ENCODE assay signal across 8 mouse cellular contexts in the genomic region with DNA sequence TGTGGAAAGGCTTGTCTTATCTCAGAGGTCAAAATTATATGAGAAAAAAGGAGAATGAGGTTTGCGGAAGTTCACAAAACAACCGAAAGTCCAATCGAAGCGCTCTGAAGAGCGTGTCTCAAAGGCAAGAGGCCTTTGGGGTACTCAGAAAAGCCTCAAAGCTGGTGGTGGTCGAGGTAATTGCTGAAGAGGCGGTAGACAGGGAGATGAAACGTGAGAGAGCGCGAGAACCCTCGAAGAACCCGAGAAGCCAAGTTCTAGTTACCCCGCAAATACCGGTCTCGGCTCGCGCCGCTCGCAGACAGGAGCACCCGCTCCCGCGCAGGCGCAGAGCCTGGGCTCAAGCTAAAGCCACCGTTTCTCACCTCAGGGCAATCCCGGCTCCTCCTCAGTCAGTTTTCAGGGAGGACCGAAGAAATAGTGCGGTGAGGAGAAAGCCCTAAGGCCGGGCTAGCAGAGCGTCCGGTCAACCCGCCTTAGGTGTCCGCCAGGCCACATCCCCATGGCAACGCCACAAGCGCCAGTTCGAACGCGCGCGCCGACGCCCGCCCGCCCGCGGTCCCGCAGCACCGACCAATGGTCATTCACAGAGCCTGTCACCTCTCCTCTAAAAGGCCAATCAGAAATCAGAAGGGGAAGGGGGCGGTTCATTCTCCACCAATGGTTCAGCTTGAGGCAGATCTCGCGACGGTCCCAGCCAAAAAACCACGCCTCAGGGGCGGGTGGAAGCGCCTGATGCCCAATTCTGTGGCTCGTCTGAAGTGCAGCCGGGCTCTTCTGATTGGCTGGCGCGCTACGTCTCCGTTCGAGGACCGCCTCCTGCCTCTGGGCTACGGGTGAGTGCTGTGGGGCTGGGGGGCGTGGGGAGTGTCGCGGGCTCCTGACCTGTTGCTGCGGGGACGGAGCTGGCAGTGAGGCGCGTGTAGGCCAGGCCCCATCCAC. TPM values are rescaled to one million over a fixed set of nuclear protein-coding genes. Genes with fewer than 3 reads are reported as not detected.
DNase-seq lines count a peak whose midpoint lies in the region; ATAC-seq and TF ChIP-seq lines count a peak whose summit lies in the region.

A gene (minus strand): TSS at position 543 of the 942 bp plus-strand sequence.
A gene (plus strand): TSS at position 807 of the 942 bp plus-strand sequence.

- H3K36me3 ChIP-seq in forebrain, embryonic 10.5 days (replicated peaks): peaks cover 38% of the 10 kb centered on the region
- H3K36me3 ChIP-seq in heart, embryonic 15.5 days: no peaks in the 10 kb centered on the region
- H3K36me3 ChIP-seq in liver, embryonic 14.5 days (replicated peaks; ENCODE audit: control insufficient read depth, insufficient read depth, low read depth): no peaks in the 10 kb centered on the region
- no peaks in the 10 kb centered on the region; the same call in 1 of the 2 replicates for H3K36me3 ChIP-seq in neural tube, embryonic 11.5 days (ENCODE audit: control insufficient read depth, insufficient read depth, low read length)
- H3K36me3 ChIP-seq in stomach, postnatal 0 days (ENCODE audit: control insufficient read depth, insufficient read depth, low read length): no peaks in the 10 kb centered on the region

- under 1% methylated on average over 70 of the region's 70 CpGs for WGBS in forebrain, embryonic 10.5 days
- WGBS in heart, embryonic 15.5 days: under 1% methylated on average over 70 of the region's 70 CpGs
- WGBS in liver, embryonic 14.5 days (ENCODE audit: insufficient replicate concordance): under 1% methylated on average over 70 of the region's 70 CpGs
- WGBS in neural tube, embryonic 11.5 days: under 1% methylated on average over 70 of the region's 70 CpGs
- whole genome bisulfite sequencing in stomach, postnatal 0 days: under 1% methylated on average over 70 of the region's 70 CpGs

- H3K4me2 ChIP-seq in heart, embryonic 15.5 days: peak within 1 kb of the TSS; percentile 73
- peak within 1 kb of the TSS; percentile 86 for H3K4me2 ChIP-seq in liver, embryonic 14.5 days (ENCODE audit: low read depth)
- peak within 1 kb of the TSS; percentile 54 for H3K4me2 ChIP-seq in neural tube, embryonic 11.5 days (ENCODE audit: low read depth)
- H3K4me2 ChIP-seq in stomach, postnatal 0 days (replicated peaks; ENCODE audit: low read depth): peak within 1 kb of the TSS; percentile 64

- peak; percentile 95 to 97 for DNase-seq in CD8-positive naive resting alpha-beta T cell, adult 2 months (ENCODE audit: low read depth in 2 of 2, low spot score in 2 of 2)
- peak; percentile 99 for DNase-seq in c-Kit-positive CD71-negative TER-119-negative erythroid progenitor cells, embryonic 14.5 days (ENCODE audit: low read depth)
- peak; percentile 99 for DNase-seq in forebrain, embryonic 10.5 days (ENCODE audit: extremely low spot score, low spot score)
- DNase-seq in kidney, postnatal 25 days: peak; percentile 98 to 99
- DNase-seq in liver, embryonic 14.5 days (ENCODE audit: low read depth in 3 of 3, low spot score in 3 of 3): peak; percentile 100
- peak; percentile 99 for DNase-seq in neural tube, embryonic 11.5 days (ENCODE audit: low spot score)
- DNase-seq in stomach, postnatal 0 days (ENCODE audit: low spot score): peak; percentile 99

- H3K9ac ChIP-seq in heart, embryonic 15.5 days: peak within 1 kb of the TSS; percentile 66
- H3K9ac ChIP-seq in liver, embryonic 14.5 days (replicated peaks): peak within 1 kb of the TSS; percentile 79
- peak within 1 kb of the TSS; percentile 67 for H3K9ac ChIP-seq in neural tube, embryonic 11.5 days (ENCODE audit: low read length)
- H3K9ac ChIP-seq in stomach, postnatal 0 days (ENCODE audit: low read length): peak within 1 kb of the TSS; percentile 65

- H3K27me3 ChIP-seq in forebrain, embryonic 10.5 days (ENCODE audit: poor library complexity, severe bottlenecking): no peaks in the 10 kb centered on the region
- H3K27me3 ChIP-seq in heart, embryonic 15.5 days: no peaks in the 10 kb centered on the region
- no peaks in the 10 kb centered on the region for H3K27me3 ChIP-seq in liver, embryonic 14.5 days (ENCODE audit: control insufficient read depth, insufficient read depth, low read length)
- H3K27me3 ChIP-seq in neural tube, embryonic 11.5 days (ENCODE audit: control insufficient read depth, insufficient read depth, low read length): no peaks in the 10 kb centered on the region
- no peaks in the 10 kb centered on the region for H3K27me3 ChIP-seq in stomach, postnatal 0 days (ENCODE audit: control insufficient read depth, insufficient read depth, low read length)

- no peak for TF ChIP-seq CTCF in liver, embryonic 14.5 days (IDR thresholded peaks at IDR 0.05; ENCODE audit: low read depth)
- TF ChIP-seq CTCF in stomach, postnatal 0 days (IDR thresholded peaks at IDR 0.05; ENCODE audit: low read depth): 0 out of 2 replicates have a peak, but pooled peaks have one; percentile 13

- ATAC-seq in heart, embryonic 15.5 days (replicated peaks; ENCODE audit: insufficient number of reproducible peaks, insufficient read depth, low FRiP score, low read depth): peak; percentile 98
- peak; percentile 98 for ATAC-seq in liver, embryonic 14.5 days (ENCODE audit: insufficient read depth)
- ATAC-seq in neural tube, embryonic 11.5 days (ENCODE audit: insufficient read depth, low FRiP score, low TSS enrichment): peak; percentile 99
- ATAC-seq in stomach, postnatal 0 days (ENCODE audit: low FRiP score, low TSS enrichment): peak; percentile 99

- peak within 1 kb of the TSS; percentile 95 for H3K27ac ChIP-seq in forebrain, embryonic 10.5 days
- H3K27ac ChIP-seq in heart, embryonic 15.5 days: peak within 1 kb of the TSS; percentile 37
- peak within 1 kb of the TSS; percentile 78 for H3K27ac ChIP-seq in liver, embryonic 14.5 days
- H3K27ac ChIP-seq in neural tube, embryonic 11.5 days (ENCODE audit: low read depth, low read length): no peak within 1 kb of the TSS
- no peak within 1 kb of the TSS for H3K27ac ChIP-seq in stomach, postnatal 0 days (replicated peaks)

- H3K4me3 ChIP-seq in forebrain, embryonic 10.5 days: peak within 1 kb of the TSS; percentile 82
- peak within 1 kb of the TSS; percentile 62 for H3K4me3 ChIP-seq in heart, embryonic 15.5 days
- H3K4me3 ChIP-seq in liver, embryonic 14.5 days (ENCODE audit: insufficient read depth in 1 of 2, low read depth in 2 of 2, low read length in 2 of 2): peak within 1 kb of the TSS; percentile 90 to 95
- H3K4me3 ChIP-seq in neural tube, embryonic 11.5 days (ENCODE audit: low read depth, low read length): peak within 1 kb of the TSS; percentile 62
- H3K4me3 ChIP-seq in stomach, postnatal 0 days (ENCODE audit: low read depth, low read length): peak within 1 kb of the TSS; percentile 57

- peak; percentile 75 for TF ChIP-seq EP300 in liver, embryonic 14.5 days (IDR thresholded peaks at IDR 0.05; ENCODE audit: low read depth)
- peak; percentile 99 for TF ChIP-seq EP300 in stomach, postnatal 0 days (optimal IDR thresholded peaks at IDR 0.05)

- peaks cover 27% of the 10 kb centered on the region for H3K4me1 ChIP-seq in forebrain, embryonic 10.5 days
- H3K4me1 ChIP-seq in heart, embryonic 15.5 days (replicated peaks): peaks cover 12% of the 10 kb centered on the region
- H3K4me1 ChIP-seq in liver, embryonic 14.5 days (replicated peaks; ENCODE audit: control insufficient read depth in 2 of 2, insufficient read depth in 2 of 2, low read length in 1 of 2): peaks cover 10 to 17% of the 10 kb centered on the region in 2 experiments
- H3K4me1 ChIP-seq in neural tube, embryonic 11.5 days (ENCODE audit: control insufficient read depth, insufficient read depth, low read length): no peaks in the 10 kb centered on the region; the same call in 1 of the 2 replicates
- H3K4me1 ChIP-seq in stomach, postnatal 0 days (replicated peaks; ENCODE audit: control insufficient read depth, insufficient read depth): 0 out of 2 replicates have a peak, but pooled peaks cover 2% of the 10 kb centered on the region

- H3K9me3 ChIP-seq in forebrain, embryonic 10.5 days: peaks cover 15% of the 10 kb centered on the region; the same call in 1 of the 2 replicates
- H3K9me3 ChIP-seq in heart, embryonic 15.5 days (replicated peaks): no peaks in the 10 kb centered on the region
- H3K9me3 ChIP-seq in liver, embryonic 14.5 days (ENCODE audit: control insufficient read depth, low read length): no peaks in the 10 kb centered on the region
- no peaks in the 10 kb centered on the region for H3K9me3 ChIP-seq in neural tube, embryonic 11.5 days (ENCODE audit: control insufficient read depth, low read length)
- no peaks in the 10 kb centered on the region for H3K9me3 ChIP-seq in stomach, postnatal 0 days (ENCODE audit: control insufficient read depth, low read length)

RNA-seq across cellular contexts. Expression of the first gene that starts in this region (rescaled TPM):
- polyA plus RNA-seq in forebrain, embryonic 10.5 days (2016; fragmentation: Nextera tagmentation; extraction: Ambion mirVana): 16.2 and 17.7 TPM in 2 replicates
- polyA plus RNA-seq in heart, embryonic 15.5 days (2015; fragmentation: Nextera tagmentation; extraction: Ambion mirVana): 3.0 and 4.4 TPM in 2 replicates
- 3.4 and 4.2 TPM in 2 replicates for polyA plus RNA-seq in liver, embryonic 14.5 days (2012; rRNA removed)
- 4.0 and 4.2 TPM in 2 replicates for polyA plus RNA-seq in liver, embryonic 14.5 days (2014; fragmentation: Nextera tagmentation; extraction: Ambion mirVana)
- polyA plus RNA-seq in neural tube, embryonic 11.5 days (2014; fragmentation: Nextera tagmentation; extraction: Ambion mirVana): 8.5 and 9.2 TPM in 2 replicates
- polyA plus RNA-seq in stomach, postnatal 0 days (2015; fragmentation: Nextera tagmentation; extraction: Ambion mirVana): 1.4 and 1.5 TPM in 2 replicates

RNA-seq across cellular contexts. Expression of the second gene that starts in this region (rescaled TPM):
- polyA plus RNA-seq in forebrain, embryonic 10.5 days (2016; fragmentation: Nextera tagmentation; extraction: Ambion mirVana): 65.4 and 67.8 TPM in 2 replicates
- polyA plus RNA-seq in heart, embryonic 15.5 days (2015; fragmentation: Nextera tagmentation; extraction: Ambion mirVana): 37.1 and 38.5 TPM in 2 replicates
- polyA plus RNA-seq in liver, embryonic 14.5 days (2012; rRNA removed): 7.6 and 13.3 TPM in 2 replicates
- polyA plus RNA-seq in liver, embryonic 14.5 days (2014; fragmentation: Nextera tagmentation; extraction: Ambion mirVana): 22.4 and 22.5 TPM in 2 replicates
- 57.2 and 62.9 TPM in 2 replicates for polyA plus RNA-seq in neural tube, embryonic 11.5 days (2014; fragmentation: Nextera tagmentation; extraction: Ambion mirVana)
- 38.6 and 38.8 TPM in 2 replicates for polyA plus RNA-seq in stomach, postnatal 0 days (2015; fragmentation: Nextera tagmentation; extraction: Ambion mirVana)

Comparison
In these comparisons a context has a peak if more than half of its experiments do, and no peak if none do; other contexts are left out.
1. H3K27ac ChIP-seq: peak in forebrain, embryonic 10.5 days (single experiment), heart, embryonic 15.5 days (single experiment) and liver, embryonic 14.5 days (single experiment); none in neural tube, embryonic 11.5 days (single experiment) and stomach, postnatal 0 days (single experiment).
2. Peak in every context shown above with its lines, with median percentiles within 50 percentile points of each other: DNase-seq, H3K4me3 ChIP-seq, ATAC-seq, H3K4me2 ChIP-seq and H3K9ac ChIP-seq.